Mouse (Mus musculus) gonadal fat pad, adult 2 months (tissue): Measurements from ENCODE around the gene Igfbp1. TPM values are rescaled to one million over a fixed set of nuclear protein-coding genes. Genes with fewer than 3 reads are reported as not detected.

Experiments used
- DNase-seq: peaks from one replicate; pipeline ENCODE4 v3.0.0-alpha.2; 2012; ENCODE audit warnings: low read depth
- polyA plus RNA-seq: library from polyadenylated mRNA; depleted of rRNA; stranded (reverse); fragments of >200 nt; gene quantifications from 2 replicates; pipeline ENCODE4 v1.2.3, GENCODE M21; 2012; rRNA removed

Igfbp1 gene
- polyA plus RNA-seq = 0.36 and 1.3 TPM in 2 replicates

DNA sequence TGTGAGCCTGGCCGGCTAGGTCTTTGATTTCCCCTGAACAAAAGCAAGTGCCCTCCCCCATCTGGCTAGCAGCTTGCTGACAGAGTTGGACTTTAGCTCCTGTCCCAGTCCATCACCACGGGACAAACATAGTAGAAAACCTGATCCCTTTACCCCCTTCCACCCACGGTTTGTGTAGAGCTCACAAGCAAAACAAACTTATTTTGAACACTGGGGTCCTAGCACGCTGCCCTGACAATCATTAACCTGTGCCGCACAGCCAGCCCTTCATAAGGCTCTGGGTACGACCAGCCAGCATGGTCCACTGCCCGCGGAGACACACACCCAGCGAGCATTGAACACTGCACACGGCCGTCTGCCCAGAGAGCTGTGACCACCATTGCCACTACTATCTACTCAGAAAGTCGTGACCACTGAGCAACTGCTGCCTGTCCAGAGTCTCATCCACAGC, at the start of gene Igfbp1:
TSS of gene Igfbp1 (plus strand) at position 292 of the 451 bp plus-strand sequence.
- DNase-seq = no peak

DNA sequence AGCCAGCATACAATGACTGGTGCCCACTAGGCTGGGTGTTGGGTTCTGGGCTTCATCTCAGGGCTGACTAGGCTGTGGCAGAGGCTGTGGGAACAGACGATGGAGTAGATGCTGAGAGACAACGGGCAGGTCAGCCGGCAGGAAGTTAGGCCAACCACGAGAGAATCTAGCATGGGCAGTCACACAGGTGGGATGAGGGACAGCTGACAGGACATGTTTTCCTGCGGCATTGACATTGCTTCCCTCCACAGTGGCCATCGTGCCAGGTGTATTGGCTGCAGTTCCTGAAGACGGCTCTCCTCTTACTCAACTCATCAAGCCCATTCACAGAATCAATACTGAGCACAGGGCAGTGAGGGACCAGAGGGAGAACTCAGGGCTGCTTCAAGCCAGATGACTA, 49.6 kb upstream of the Igfbp1 start:
- DNase-seq = no peak

DNA sequence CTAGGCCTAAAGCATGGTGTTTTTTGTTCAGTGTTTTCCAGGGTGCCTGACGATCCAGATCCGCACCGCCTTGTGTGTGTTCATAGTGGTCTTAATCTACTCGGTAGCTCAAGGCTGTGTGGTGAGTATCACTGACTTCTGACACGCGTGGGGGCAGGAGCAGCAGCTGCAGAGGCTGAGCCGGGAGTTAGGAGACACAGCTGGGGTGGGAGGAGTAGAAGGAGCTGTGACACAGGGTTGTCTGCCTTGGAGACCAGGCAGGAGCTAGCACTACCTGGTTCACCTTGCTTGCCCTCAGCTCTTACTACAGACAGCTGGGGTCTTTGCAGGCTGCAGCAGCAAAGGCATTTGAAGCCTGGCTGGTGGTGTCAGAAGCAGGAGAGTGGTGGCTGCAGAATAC, 48.1 kb upstream of the Igfbp1 start:
- DNase-seq = no peak

DNA sequence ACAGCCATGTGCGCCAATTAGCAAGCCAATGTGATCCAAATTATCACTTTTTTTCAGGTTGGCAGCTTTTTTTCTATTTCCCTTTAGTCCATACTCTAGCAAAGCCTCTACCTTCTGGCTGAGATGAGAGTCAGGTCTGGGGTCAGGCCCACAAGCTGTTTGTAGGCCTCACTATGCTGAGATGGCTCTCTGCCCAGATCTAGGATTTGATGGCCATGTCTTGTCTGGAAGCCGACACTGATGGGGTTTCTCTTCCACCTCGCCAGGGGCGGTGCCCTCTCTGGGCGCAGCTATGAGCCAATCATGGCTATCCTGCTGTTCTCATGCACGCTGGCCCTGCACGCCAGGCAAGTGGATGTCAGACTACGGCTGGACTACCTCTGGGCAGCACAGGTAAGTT, 47.1 kb upstream of the Igfbp1 start:
- DNase-seq = no peak

DNA sequence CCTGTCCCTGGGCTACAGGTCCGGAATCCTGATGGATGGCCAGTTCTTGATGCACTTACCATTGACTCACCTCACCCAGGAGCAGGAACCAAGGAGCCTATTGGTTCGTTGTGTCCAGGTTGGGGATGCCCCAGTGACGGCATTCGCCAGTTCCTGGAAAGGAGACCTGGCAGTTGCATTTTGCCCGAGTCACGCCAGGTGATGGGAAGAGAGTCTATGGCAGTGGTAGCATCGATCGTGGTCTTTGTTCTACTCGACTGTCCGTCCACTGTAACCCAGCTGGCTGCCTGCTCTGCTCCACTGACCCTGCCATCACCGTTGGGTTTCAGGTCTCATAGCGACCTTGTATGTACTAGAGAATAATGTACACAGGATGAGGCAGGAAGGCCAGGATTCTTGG, 45.2 kb upstream of the Igfbp1 start:
- DNase-seq = no peak

DNA sequence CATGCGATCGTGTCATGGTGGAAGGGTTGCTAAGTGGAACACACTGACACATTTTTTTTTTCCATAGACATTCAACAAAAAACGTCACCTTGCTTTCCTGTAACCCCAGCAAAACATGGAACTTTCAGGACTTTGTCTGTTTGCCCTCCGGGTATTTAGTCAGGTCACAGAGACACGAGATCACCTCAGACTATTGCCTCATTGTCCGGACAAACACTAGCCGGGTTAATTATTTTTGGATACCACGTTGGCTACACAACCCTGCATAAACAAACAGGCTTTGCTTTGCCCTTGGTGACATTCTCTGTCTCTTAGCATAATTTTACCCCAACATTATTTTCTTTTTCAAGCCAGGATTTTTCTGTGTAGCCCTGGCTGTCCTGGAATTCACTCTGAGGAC, 44.5 kb upstream of the Igfbp1 start:
- DNase-seq = no peak

DNA sequence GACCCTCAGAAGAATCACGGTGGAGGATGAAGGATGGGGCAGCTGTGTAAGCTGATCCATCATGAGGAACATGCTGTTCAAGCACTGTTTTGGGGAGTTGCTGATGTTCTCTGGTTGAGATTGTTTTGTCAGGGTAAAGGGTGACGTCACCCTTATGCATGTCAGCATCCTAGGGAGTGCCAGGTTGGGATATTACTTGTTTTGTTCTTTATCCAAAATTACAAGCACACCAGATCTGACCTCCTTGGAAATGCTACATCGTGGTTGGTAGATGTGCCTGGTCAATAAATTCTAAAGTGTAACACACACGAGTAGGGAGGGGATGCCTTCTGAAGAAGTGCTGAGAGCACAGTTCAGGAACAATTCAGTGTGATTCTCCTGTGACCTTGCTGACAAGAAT, 41.2 kb upstream of the Igfbp1 start:
- no peak for DNase-seq

DNA sequence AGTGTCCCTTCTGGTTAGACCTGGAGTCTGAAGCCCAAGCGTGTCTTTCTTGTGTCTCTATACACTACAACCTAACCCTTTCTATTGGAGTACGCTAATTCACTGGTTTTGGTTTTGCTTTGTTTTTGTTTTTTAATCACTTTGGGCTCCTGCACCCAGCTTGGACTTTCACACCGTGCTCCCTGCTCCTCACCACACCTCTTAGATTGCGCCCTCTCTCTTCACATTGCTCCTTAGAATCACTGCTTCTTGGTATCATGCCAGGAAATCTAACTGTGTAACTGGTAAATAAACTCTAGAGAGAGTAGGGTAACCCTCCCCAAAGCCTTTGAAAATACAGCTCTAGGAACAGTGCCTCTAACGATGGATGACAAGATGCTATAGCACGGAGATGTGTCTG, 39.4 kb upstream of the Igfbp1 start:
- DNase-seq = no peak

DNA sequence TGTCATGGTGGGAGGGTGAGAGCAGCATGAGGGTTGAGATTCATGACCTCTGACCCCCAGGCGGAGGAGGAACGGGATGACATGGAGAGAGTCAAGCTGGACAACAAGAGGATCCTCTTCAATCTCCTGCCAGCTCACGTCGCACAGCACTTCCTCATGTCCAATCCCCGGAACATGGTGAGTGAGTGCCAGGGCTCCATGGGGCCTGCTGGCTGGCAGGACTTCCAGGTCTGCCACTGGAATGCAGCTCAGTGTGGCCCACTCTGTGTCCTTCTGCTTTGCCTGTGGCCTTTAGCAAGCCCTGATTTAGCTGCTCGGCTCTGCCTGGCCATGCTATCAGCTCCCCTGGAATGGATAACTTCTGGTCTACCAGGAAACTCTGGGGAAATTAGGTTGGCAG, 37.4 kb upstream of the Igfbp1 start:
- no peak for DNase-seq

DNA sequence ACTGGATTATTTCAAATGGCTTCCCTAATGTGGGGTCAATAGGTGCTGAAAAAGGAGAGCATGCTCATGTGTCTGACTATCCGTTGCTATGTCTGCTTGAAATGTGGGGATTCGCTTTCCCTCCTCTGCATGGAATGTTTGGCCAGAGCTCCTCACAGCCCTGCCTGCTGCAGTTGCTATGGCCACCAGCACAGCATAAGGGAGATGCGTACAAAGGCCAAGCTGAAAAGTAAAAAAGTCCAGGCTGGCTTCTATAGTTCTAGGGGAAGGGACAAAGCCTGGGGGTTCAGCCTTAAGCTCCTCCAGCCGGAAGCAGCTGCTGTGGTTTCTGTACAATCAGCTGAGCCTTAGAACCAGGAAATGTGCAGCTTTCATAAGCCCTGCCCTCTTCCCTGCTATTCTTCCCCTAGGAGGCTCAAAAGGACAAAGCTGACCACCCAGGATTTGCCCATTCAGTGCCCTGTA, 36.9 kb upstream of the Igfbp1 start:
- no peak for DNase-seq

DNA sequence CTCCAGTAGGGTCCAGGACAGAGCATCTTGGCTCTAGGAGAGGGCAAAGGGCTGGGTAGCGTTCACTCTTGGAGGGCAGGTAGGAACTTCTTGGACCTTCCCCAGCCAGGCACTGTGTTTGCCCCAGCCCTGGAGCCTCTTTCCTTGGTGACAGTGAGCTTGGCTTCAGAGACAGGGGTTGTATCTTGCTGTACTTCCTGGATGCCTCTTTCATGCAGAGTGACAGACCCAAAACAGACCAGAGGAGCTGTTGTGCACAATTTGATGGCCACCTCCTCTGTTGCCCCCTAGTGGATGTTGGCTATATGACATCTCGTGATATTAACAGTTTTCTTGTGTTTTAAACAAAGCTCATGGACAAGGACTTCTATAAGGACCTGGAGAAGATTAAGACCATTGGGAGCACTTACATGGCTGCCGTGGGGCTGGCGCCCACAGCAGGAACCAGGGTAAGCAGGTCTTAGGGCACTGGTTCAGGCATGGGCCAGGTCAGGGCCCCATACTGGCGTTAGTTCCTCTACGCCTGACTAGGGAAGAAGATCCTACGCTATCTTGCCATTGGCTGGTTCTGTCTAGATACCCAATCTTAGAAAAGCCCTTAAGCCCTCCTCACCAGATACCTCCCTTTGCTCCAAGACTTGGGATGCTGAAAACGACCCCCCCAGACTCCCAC, 35.9 kb upstream of the Igfbp1 start:
- DNase-seq = no peak

DNA sequence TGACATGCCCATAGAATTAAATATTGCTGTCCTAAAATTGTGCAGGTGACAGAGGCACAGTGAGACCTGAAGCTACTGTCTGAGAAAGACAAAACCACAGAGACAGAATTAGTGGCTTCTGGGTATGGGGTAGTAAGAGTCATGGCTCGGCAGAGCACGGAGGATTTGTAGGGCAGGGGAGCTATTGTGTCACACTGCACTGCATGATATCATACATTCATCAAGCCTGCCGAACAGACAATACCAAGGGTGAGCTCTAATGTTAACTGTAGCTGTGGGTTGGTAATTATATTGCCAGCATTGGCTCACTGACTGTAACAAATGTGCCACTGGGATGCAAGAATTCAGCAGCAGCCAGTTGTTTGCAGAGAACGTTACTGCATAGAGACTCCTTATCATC, 33.2 kb upstream of the Igfbp1 start:
- no peak for DNase-seq

DNA sequence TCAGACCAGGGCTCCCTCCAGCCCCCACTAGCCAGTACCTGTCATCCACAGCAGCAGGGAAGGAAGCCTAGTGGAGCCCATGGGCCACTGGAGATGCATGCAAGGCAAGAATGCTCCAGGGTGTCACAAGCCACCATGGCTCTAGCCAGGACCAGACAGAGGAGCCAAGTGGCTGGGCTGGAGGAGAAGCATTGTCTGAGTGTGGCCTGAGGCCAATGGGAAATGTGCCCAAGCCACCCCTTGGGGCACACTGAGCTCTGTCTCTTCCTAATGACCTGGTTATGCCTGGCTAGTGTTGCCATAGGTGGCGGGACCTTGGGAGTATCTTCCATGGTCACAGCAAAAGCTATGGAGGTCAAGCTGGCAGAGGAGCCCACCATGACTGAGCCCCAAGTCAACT, 27.9 kb upstream of the Igfbp1 start:
- DNase-seq = no peak

DNA sequence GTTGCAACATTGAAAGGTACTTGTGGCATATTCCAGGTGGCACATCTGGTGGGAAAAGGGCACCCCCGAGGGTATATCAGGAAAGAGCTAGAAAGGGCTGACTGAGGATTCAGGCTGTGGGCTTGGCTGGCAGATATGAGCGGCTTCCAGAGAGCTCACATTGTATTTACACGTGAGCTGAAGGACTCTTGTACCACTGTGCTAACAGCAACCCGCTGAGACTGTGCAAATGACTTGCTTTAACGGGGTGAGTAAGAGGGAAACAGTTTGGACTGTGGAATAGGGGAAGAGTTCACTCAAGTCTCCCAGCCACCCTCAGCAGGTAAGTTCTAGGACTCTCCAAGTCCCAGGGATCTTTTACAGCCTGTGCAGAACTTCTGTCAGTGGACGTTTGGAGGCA, 23.9 kb upstream of the Igfbp1 start:
- no peak for DNase-seq

DNA sequence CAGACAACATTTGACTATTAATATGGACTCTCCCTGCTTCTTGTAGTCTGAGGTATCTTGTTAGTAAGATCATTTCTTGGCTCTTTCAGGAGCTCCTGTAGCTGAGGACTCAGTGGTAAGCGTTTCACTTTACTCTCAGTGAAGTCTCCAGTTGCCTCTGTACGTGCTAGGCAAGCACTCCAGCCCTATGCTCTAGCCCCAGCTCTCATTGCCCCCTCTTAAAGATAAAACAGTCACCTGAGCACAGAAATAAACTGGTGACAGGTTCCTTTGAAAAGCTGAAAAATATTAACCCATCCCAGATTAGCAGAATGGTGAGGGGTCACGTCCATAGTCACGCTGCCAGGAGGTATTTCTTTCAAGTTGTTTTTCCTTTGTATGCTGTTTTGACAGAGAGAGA, 18.9 kb upstream of the Igfbp1 start:
- DNase-seq = no peak

DNA sequence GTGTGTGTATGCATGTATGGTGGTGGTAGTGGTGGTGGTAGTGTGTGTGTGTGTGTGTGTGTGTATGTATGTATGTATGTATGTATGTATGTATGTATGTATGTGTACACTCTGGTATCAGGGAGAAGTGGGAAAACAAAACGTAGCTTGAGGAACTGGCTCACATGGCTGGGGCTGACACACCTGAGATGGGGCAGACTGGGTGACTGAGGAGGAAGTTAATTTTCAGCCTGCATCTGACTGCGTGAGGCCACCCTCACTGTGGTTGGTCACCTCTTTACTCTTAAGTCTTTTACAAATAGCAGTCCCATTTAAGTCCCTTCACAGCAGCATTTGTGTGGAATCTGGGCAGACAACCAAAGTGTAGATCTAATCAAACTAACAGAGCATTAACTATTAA, 18.3 kb upstream of the Igfbp1 start:
- DNase-seq = no peak

DNA sequence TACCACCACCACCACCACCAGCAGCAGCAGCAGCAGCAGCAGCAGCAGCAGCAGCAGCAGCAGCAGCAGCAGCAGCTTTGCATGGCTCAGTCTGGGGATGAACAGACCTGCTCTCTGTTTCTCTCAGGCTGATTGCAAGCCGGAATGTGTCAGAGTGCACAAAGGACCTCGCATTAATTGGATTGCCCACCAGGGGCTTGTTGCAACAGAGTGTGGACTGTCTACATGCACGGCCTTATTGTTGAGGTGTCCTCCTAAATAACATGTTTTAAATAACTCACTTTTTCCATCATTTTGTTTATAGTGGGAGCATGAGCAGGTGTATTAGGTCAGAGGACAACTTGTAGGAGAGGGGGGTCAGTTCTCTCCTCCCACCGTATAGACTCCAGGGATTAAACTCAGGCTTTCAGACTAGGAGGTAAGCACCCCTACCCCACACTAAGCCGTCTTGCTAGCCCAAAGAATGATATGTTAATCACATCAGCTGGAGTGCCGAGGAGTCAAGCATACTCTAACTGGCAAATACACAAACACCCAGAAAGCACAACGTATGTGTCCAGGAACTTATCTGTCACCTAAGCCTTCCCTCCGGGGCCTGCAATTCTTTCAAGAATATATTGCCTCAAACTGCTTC, 15.1 kb upstream of the Igfbp1 start:
- no peak for DNase-seq

DNA sequence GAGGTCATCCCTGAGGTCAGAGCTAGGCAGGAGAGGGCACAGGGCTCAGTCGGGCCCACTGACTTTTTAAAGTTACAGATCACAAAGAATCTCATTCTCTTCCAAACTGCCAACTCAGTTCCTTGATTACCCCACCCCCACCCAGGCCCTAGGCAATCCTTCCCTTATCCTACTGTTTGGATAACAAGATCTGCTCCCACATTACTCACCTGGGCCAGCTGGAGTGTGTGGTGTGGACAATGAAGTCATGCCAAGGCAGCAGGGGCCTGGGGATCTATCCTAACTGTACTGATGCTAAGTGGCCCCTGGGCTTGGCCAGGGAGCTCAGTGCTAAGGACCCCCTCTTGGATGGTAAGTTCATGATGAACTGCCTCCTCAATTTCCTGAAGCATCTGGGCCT, 13.2 kb upstream of the Igfbp1 start:
- no peak for DNase-seq

DNA sequence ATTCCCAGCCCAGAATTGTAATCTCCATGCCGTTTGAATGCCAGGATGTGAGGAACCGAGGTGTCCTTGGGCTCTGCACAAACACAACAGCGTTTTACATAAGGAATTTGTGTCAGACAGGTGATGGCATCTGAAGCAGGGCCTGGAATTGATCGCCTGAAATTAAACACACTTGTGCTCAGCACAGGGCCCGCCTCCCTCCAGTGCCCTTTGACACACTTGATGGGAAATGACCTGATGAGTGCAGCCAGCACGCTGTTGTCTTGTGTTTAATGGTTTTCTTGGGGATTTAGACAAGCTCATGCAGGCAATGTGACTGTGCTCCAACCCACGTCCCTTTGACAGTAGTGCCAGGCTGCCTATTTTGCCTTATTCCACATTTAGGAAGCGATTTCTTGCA, 10.1 kb upstream of the Igfbp1 start:
- no peak for DNase-seq

DNA sequence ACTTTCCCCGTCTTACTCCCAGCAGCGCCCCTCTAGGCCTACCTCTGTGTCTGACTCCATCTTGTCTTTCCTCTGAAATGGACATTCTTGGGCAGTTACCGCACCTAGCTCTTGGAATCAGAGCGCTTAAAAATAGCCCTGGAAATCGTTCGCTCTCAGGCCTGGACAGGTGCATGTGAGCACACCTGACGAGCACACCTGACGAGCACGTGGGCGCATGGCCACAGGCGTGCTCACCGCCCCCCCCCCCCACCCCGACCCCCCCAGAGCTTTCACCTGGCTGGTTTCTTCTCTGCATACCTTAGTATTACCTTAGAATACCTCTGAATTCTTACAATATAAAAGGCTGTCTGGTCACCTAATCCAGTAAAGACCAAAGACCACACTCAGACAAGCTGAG, 9.1 kb upstream of the Igfbp1 start, which contains the start of gene Gm11985:
TSS of gene Gm11985 (minus strand) at position 101 of the 400 bp plus-strand sequence.
- DNase-seq = no peak

DNA sequence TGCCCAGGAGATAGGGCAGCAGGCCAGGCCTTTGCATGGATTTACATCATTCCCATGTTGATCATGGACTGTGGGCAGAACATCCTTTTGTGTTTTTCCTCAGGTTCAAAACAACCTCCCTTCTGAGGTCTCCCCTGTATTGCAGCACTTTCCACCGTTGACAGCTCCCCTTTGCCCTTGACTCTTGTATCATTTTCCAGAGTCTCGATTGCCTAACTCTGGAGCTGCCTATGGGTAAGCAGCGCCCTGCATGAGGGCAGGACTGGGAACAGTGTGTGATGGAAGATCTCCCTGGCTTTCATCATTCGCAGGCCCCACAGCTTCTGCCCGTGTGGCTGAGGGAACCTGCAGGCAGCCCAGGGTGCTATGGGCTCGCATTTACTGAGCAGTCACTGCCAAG, 4.9 kb upstream of the Igfbp1 start:
- no peak for DNase-seq

DNA sequence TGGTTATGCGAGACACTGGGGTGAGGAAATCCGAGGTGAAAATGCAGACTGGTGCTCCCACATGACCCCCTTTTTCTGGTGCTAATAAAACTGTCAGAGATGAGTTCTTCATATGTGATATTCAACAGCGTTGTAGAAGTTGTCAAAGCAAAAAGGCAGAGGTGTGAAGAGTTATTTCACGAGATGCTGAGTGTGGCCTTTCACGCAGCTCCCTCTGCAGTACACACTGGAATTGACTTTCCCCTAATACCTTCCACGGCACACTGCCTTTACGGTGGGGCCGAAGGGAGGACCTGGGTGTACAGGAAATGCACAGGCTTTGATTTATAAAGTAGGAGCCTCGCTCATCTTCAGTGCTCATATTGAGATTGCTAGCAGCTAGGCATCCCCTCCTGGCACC, 4.4 kb upstream of the Igfbp1 start:
- DNase-seq = no peak

DNA sequence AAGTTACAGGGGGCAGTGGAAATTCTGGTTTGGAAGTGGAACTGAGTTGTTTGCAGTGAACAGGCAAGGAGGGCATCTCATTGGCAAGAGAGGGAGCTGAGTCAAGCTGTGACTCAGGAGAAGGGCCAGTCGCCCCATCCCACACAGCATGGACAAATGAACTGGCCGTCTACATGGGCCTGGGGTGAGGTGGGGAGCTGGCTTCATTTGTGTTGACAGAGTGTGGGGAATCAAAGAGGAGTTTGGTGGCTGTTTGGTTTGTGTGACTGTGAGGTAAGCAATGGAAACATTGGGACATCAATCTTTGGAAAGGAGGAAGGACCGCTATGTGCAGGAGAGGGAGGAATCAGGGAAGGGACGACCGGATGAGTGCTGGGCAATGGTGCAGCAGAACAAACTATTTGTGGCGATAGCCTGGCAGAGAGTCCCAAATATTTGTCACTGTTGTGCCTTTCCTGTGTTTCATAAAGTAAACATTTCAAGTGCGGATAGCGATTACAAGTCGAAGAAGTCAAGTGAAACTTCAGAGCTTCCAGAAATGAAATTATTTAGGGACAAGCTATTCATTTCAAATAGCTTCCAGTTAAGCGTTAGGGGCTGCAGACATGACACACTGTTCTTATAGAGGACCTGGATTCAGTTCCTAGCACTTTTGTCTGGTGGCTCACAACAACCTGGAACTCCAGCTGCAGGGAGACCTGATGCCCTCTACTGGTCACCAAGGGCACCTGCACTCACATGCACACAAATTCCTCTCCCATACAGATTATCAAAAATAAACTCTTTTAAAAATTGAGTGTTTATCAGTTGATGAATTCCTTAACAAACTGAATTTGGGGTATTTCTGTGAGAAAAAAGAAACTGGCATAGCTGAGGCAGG, 2.9 kb upstream of the Igfbp1 start:
- DNase-seq = no peak
